Mouse (Mus musculus): ENCODE results near the gene Chd2. TPM values are rescaled to one million over a fixed set of nuclear protein-coding genes. Genes with fewer than 3 reads are reported as not detected.
A peak's percentile ranks its signal among the peaks of the same experiment; 100 is the strongest.

Gene Chd2
- polyA plus RNA-seq, 1 experiment: 36.9 TPM

GRCm38 (mm10) chr7:73428525-73428924 is 113.1 kb downstream of the Chd2 start:
- Histone ChIP-seq H3K27me3 (replicated peaks; ENCODE audit: control insufficient read depth, insufficient read depth, low read length) (no peaks in the 10 kb centered on the region), H3K27ac (ENCODE audit: insufficient read depth, low read depth, low read length) (no peak overlapping the region), H3K36me3 (ENCODE audit: control insufficient read depth, insufficient read depth, low read length) (peaks cover 3% of the 10 kb centered on the region), H3K4me3 (ENCODE audit: insufficient read depth, low read depth, low read length) (no peak overlapping the region), H3K4me1 (ENCODE audit: control insufficient read depth, insufficient read depth, low read length) (no peaks in the 10 kb centered on the region)
- DNase-seq: no peak
- TF ChIP-seq POLR2A (IDR thresholded peaks at IDR 0.05; ENCODE audit: low read depth, low read length) (no peak), CTCF (conservative IDR thresholded peaks at IDR 0.05; ENCODE audit: insufficient read depth, insufficient read length, low read depth, low read length) (no peak)
- 88% methylated on average over 3 of the region's 3 CpGs for WGBS

- TF ChIP-seq CTCF (conservative IDR thresholded peaks at IDR 0.05; ENCODE audit: insufficient read depth, insufficient read length, low read depth, low read length): no peak
- no peak for DNase-seq
- Histone ChIP-seq H3K27me3 (replicated peaks; ENCODE audit: control insufficient read depth, insufficient read depth, low read length) (no peaks in the 10 kb centered on the region), H3K36me3 (ENCODE audit: control insufficient read depth, insufficient read depth, low read length) (peaks cover 2% of the 10 kb centered on the region; the same call in 1 of the 2 replicates), H3K4me3 (ENCODE audit: insufficient read depth, low read depth, low read length) (no peak overlapping the region), H3K27ac (ENCODE audit: insufficient read depth, low read depth, low read length) (no peak overlapping the region), H3K4me1 (ENCODE audit: control insufficient read depth, insufficient read depth, low read length) (no peaks in the 10 kb centered on the region)
- WGBS: 91% methylated on average over 6 of the region's 6 CpGs
Measured at GRCm38 (mm10) chr7:73427794-73428193, 113.8 kb downstream of the Chd2 start.

- DNase-seq: no peak
- Histone ChIP-seq H3K27ac (ENCODE audit: insufficient read depth, low read depth, low read length) (no peak overlapping the region), H3K4me3 (ENCODE audit: insufficient read depth, low read depth, low read length) (no peak overlapping the region), H3K4me1 (ENCODE audit: control insufficient read depth, insufficient read depth, low read length) (no peaks in the 10 kb centered on the region), H3K27me3 (replicated peaks; ENCODE audit: control insufficient read depth, insufficient read depth, low read length) (no peaks in the 10 kb centered on the region), H3K36me3 (ENCODE audit: control insufficient read depth, insufficient read depth, low read length) (peaks cover 2% of the 10 kb centered on the region; the same call in 1 of the 2 replicates)
- WGBS: 79% methylated on average over 8 of the region's 8 CpGs
- TF ChIP-seq CTCF (conservative IDR thresholded peaks at IDR 0.05; ENCODE audit: insufficient read depth, insufficient read length, low read depth, low read length) (no peak), POLR2A (IDR thresholded peaks at IDR 0.05; ENCODE audit: low read depth, low read length) (no peak)
Measured at GRCm38 (mm10) chr7:73426752-73427386, 114.8 kb downstream of the Chd2 start.

- TF ChIP-seq POLR2A (IDR thresholded peaks at IDR 0.05; ENCODE audit: low read depth, low read length) (no peak), CTCF (conservative IDR thresholded peaks at IDR 0.05; ENCODE audit: insufficient read depth, insufficient read length, low read depth, low read length) (no peak)
- Histone ChIP-seq H3K4me1 (ENCODE audit: control insufficient read depth, insufficient read depth, low read length) (no peaks in the 10 kb centered on the region), H3K27me3 (replicated peaks; ENCODE audit: control insufficient read depth, insufficient read depth, low read length) (no peaks in the 10 kb centered on the region), H3K4me3 (ENCODE audit: insufficient read depth, low read depth, low read length) (no peak overlapping the region), H3K27ac (ENCODE audit: insufficient read depth, low read depth, low read length) (no peak overlapping the region), H3K36me3 (ENCODE audit: control insufficient read depth, insufficient read depth, low read length) (peaks cover 2% of the 10 kb centered on the region; the same call in 1 of the 2 replicates)
- WGBS: 71% methylated on average over 3 of the region's 3 CpGs
- DNase-seq: no peak
Measured at GRCm38 (mm10) chr7:73426235-73426634, 115.4 kb downstream of the Chd2 start.

- Histone ChIP-seq H3K4me3 (ENCODE audit: insufficient read depth, low read depth, low read length) (no peak overlapping the region), H3K4me1 (ENCODE audit: control insufficient read depth, insufficient read depth, low read length) (no peaks in the 10 kb centered on the region), H3K27ac (ENCODE audit: insufficient read depth, low read depth, low read length) (no peak overlapping the region), H3K36me3 (ENCODE audit: control insufficient read depth, insufficient read depth, low read length) (peaks cover 2% of the 10 kb centered on the region; the same call in 1 of the 2 replicates), H3K27me3 (replicated peaks; ENCODE audit: control insufficient read depth, insufficient read depth, low read length) (no peaks in the 10 kb centered on the region)
- TF ChIP-seq CTCF (conservative IDR thresholded peaks at IDR 0.05; ENCODE audit: insufficient read depth, insufficient read length, low read depth, low read length): no peak
- no peak for TF ChIP-seq POLR2A (IDR thresholded peaks at IDR 0.05; ENCODE audit: low read depth, low read length)
- 95% methylated on average over 7 of the region's 7 CpGs for WGBS
- no peak for DNase-seq
Measured at GRCm38 (mm10) chr7:73425451-73425850, 116.2 kb downstream of the Chd2 start.

GRCm38 (mm10) chr7:73424705-73425104 is 116.9 kb downstream of the Chd2 start:
- Histone ChIP-seq H3K27ac (ENCODE audit: insufficient read depth, low read depth, low read length) (no peak overlapping the region), H3K27me3 (replicated peaks; ENCODE audit: control insufficient read depth, insufficient read depth, low read length) (no peaks in the 10 kb centered on the region), H3K36me3 (ENCODE audit: control insufficient read depth, insufficient read depth, low read length) (no peaks in the 10 kb centered on the region), H3K4me1 (ENCODE audit: control insufficient read depth, insufficient read depth, low read length) (no peaks in the 10 kb centered on the region), H3K4me3 (ENCODE audit: insufficient read depth, low read depth, low read length) (no peak overlapping the region)
- DNase-seq: peak; percentile 47
- TF ChIP-seq CTCF (conservative IDR thresholded peaks at IDR 0.05; ENCODE audit: insufficient read depth, insufficient read length, low read depth, low read length) (no peak), POLR2A (IDR thresholded peaks at IDR 0.05; ENCODE audit: low read depth, low read length) (no peak)
- 41% methylated on average over 3 of the region's 3 CpGs for WGBS

- WGBS: 43% methylated on average over 3 of the region's 3 CpGs
- no peak overlapping the region for H3K4me3 ChIP-seq (ENCODE audit: insufficient read depth, low read depth, low read length)
- no peak overlapping the region for H3K27ac ChIP-seq (ENCODE audit: insufficient read depth, low read depth, low read length)
- no peak for DNase-seq
- no peaks in the 10 kb centered on the region for H3K36me3 ChIP-seq (ENCODE audit: control insufficient read depth, insufficient read depth, low read length)
- H3K27me3 ChIP-seq (replicated peaks; ENCODE audit: control insufficient read depth, insufficient read depth, low read length): no peaks in the 10 kb centered on the region
- no peak for TF ChIP-seq CTCF (conservative IDR thresholded peaks at IDR 0.05; ENCODE audit: insufficient read depth, insufficient read length, low read depth, low read length)
- no peak for TF ChIP-seq POLR2A (IDR thresholded peaks at IDR 0.05; ENCODE audit: low read depth, low read length)
- H3K4me1 ChIP-seq (ENCODE audit: control insufficient read depth, insufficient read depth, low read length): no peaks in the 10 kb centered on the region
Measured at GRCm38 (mm10) chr7:73424243-73424642, 117.4 kb downstream of the Chd2 start.

All from kidney, adult 2 months (tissue).